ENCODE assay signal across 9 mouse cellular contexts in the genomic region with DNA sequence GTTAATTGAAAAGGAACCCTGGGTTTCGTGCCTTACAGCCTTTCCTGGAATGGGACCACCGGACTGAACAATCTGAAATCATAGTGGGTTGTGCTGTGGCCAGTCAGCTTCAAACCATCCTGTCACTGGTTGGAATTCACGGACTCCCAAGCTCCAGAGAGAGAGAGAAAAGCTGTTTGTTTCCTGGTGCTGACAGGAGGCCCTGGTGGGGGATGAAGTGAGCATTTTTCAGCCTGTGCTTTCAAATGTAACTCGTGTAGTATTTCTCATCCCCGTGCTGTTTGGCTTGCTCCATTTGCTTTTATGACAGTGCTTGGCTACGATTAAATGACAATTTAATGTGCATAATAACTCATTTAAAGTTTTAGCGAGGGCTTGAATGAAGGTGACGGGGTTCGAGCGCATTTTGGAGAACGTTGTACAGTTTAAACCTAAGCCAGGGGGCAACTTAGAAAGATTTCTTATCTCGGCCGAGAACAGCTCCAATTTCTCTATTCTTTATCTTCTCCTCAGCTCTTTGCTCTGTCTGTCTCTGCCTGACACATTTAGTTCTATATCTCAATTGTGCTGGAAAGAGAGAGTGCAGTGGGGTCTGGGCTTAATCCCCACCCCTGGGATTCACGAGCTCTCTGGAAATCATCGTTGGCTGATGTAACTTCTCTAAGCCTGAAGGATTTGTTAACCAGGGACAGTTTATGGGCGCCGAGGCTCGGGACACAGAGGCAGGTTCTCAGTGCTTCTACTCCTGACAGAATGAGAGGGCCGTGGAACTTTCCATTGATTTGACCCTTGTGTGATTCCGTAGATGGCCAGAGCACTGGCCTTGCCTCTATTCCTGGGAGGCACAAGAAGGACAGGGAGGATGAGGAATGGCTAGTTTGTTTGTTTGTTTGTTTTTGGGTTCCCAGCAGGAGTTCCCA.
DNase-seq lines count a peak whose midpoint lies in the region; ATAC-seq and TF ChIP-seq lines count a peak whose summit lies in the region.
"Had no signal": no experiment of that assay in that cellular context is flagged by ENCODE, and none has a peak within 500 bp of the region (broad histone marks: within the 10 kb centered on the region; RNA-seq: fewer than 3 reads in every experiment).

No protein-coding gene starts in this region.

- H3K36me3 ChIP-seq in heart, embryonic 15.5 days: no peaks in the 10 kb centered on the region
- H3K36me3 ChIP-seq in liver, postnatal 0 days (replicated peaks; ENCODE audit: insufficient read depth, low read length): no peaks in the 10 kb centered on the region

- H3K4me1 ChIP-seq in heart, embryonic 15.5 days (replicated peaks): peaks cover 22% of the 10 kb centered on the region
- no peaks in the 10 kb centered on the region for H3K4me1 ChIP-seq in liver, postnatal 0 days (ENCODE audit: insufficient read depth)

- peak overlapping the region; percentile 49 for H3K4me2 ChIP-seq in heart, embryonic 15.5 days
- H3K4me2 ChIP-seq in liver, postnatal 0 days (ENCODE audit: low read depth, low read length): no peak overlapping the region

- no peaks in the 10 kb centered on the region for H3K9me3 ChIP-seq in heart, embryonic 15.5 days (replicated peaks)
- H3K9me3 ChIP-seq in liver, postnatal 0 days (ENCODE audit: low read length): no peaks in the 10 kb centered on the region

- peak; percentile 19; the same call in 1 of the 2 replicates for ATAC-seq in heart, embryonic 15.5 days (replicated peaks; ENCODE audit: insufficient number of reproducible peaks, insufficient read depth, low FRiP score, low read depth)
- no peak for ATAC-seq in liver, postnatal 0 days

- H3K27ac ChIP-seq in layer of hippocampus, adult 2 months: peak overlapping the region; percentile 15; the same call in 1 of the 2 replicates
- H3K27ac ChIP-seq in heart, embryonic 15.5 days: peak overlapping the region; percentile 58
- no peak overlapping the region for H3K27ac ChIP-seq in liver, postnatal 0 days (ENCODE audit: low read depth)

- no peak overlapping the region for H3K4me3 ChIP-seq in layer of hippocampus, adult 2 months
- H3K4me3 ChIP-seq in heart, embryonic 15.5 days: peak overlapping the region; percentile 19; the same call in 1 of the 2 replicates
- H3K4me3 ChIP-seq in liver, postnatal 0 days (ENCODE audit: low read depth, low read length): no peak overlapping the region

- TF ChIP-seq EP300 in liver, postnatal 0 days (IDR thresholded peaks at IDR 0.05; ENCODE audit: low read depth): no peak

- peak overlapping the region; percentile 35; the same call in 1 of the 2 replicates for H3K9ac ChIP-seq in heart, embryonic 15.5 days
- H3K9ac ChIP-seq in liver, postnatal 0 days (replicated peaks): no peak overlapping the region

- intact Hi-C loops in left cerebral cortex, postnatal 36 days (cut with DNase I): no loop called here

- no peak for TF ChIP-seq CTCF in layer of hippocampus, adult 2 months (conservative IDR thresholded peaks at IDR 0.05)
- no peak for TF ChIP-seq CTCF in liver, postnatal 0 days (IDR thresholded peaks at IDR 0.05; ENCODE audit: low read depth)

- 20% methylated on average over 20 of the region's 20 CpGs for WGBS in heart, embryonic 15.5 days
- WGBS in liver, postnatal 0 days (ENCODE audit: insufficient replicate concordance): 61% methylated on average over 20 of the region's 20 CpGs

- H3K27me3 ChIP-seq in heart, embryonic 15.5 days: no peaks in the 10 kb centered on the region
- no peaks in the 10 kb centered on the region for H3K27me3 ChIP-seq in liver, postnatal 0 days (ENCODE audit: insufficient read depth, low read length)

- peak; percentile 17 for DNase-seq in adrenal gland, adult 2 months
- DNase-seq in adrenal gland, postnatal 4 days (ENCODE audit: low spot score in 2 of 2): no peak
- DNase-seq in layer of hippocampus, adult 2 months (ENCODE audit: low spot score in 2 of 2): no peak
- no peak for DNase-seq in layer of hippocampus, adult 8-10 months (ENCODE audit: low spot score in 2 of 2)
- peak; percentile 14 for DNase-seq in neural tube, embryonic 10.5 days (ENCODE audit: extremely low spot score, low spot score)
- no peak for DNase-seq in left cerebral cortex, postnatal 36 days (ENCODE audit: low spot score in 2 of 2)
- no peak for DNase-seq in liver, postnatal 0 days
- DNase-seq: liver had no signal

Comparison
In these comparisons a context has a peak if more than half of its experiments do, and no peak if none do; other contexts are left out.
1. DNase-seq: peak in adrenal gland, adult 2 months (single experiment) and neural tube, embryonic 10.5 days (single experiment); none in adrenal gland, postnatal 4 days (0 of 2), layer of hippocampus, adult 2 months (0 of 2), layer of hippocampus, adult 8-10 months (0 of 2), left cerebral cortex, postnatal 36 days (0 of 2) and liver, postnatal 0 days (single experiment).